Mouse (Mus musculus): Measurements from ENCODE around the gene Mblac1.

DNA sequence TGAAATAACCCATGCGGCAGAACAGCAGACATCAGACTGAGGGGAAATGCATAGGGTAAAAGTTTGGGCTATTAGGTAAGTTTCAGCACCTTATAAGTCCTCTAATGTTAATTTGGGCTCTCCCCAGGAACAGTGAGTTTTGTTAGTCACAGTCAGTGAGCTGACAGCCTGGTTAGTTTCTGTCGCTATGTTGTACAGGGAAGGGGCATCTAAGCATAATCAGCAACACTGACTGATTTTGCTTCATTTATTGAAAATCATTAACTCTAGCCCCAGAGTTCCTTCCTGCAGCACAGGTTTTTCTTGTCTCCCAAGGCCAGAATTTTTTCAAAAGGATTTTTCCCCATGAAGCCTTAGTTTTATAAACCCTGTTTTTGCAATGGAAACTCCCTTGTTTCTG is 39.7 kb downstream of the Mblac1 start:
- TF ChIP-seq POLR2A (IDR thresholded peaks at IDR 0.05; ENCODE audit: insufficient read depth, low read length) (no peak), CTCF (IDR thresholded peaks at IDR 0.05; ENCODE audit: low read depth, low read length) (no peak), EP300 (IDR thresholded peaks at IDR 0.05; ENCODE audit: insufficient read depth, low read depth, low read length) (no peak)
